10 mouse cellular contexts compared by ENCODE assay signal in genomic region chr7:3707027-3707426, GRCm38 (mm10). TPM values are rescaled to one million over a fixed set of nuclear protein-coding genes. Genes with fewer than 3 reads are reported as not detected.
DNase-seq lines count a peak whose midpoint lies in the region; ATAC-seq lines count a peak whose summit lies in the region.
"Had no signal": no experiment of that assay in that cellular context is flagged by ENCODE, and none has a peak within 500 bp of the region (broad histone marks: within the 10 kb centered on the region; RNA-seq: fewer than 3 reads in every experiment).

No protein-coding gene starts in this region.

- no peaks in the 10 kb centered on the region for H3K27me3 ChIP-seq in midbrain, embryonic 14.5 days (ENCODE audit: control insufficient read depth, insufficient read depth, low read length)
- H3K27me3 ChIP-seq in midbrain, embryonic 11.5 days (ENCODE audit: control insufficient read depth, insufficient read depth, low read length) = no peaks in the 10 kb centered on the region
- no peaks in the 10 kb centered on the region for H3K27me3 ChIP-seq in embryonic facial prominence, embryonic 10.5 days (replicated peaks; ENCODE audit: low read depth, poor library complexity, severe bottlenecking)
- no peaks in the 10 kb centered on the region for H3K27me3 ChIP-seq in stomach, embryonic 15.5 days (replicated peaks)

- H3K9ac ChIP-seq in midbrain, embryonic 14.5 days (replicated peaks; ENCODE audit: low read length) = 0 out of 2 replicates have a peak overlapping the region, but pooled peaks have one; percentile 12
- no peak overlapping the region for H3K9ac ChIP-seq in midbrain, embryonic 11.5 days (ENCODE audit: low read length)
- H3K9ac ChIP-seq in stomach, embryonic 15.5 days = no peak overlapping the region

- H3K9me3 ChIP-seq in midbrain, embryonic 14.5 days (ENCODE audit: control insufficient read depth, low read length) = no peaks in the 10 kb centered on the region
- H3K9me3 ChIP-seq in midbrain, embryonic 11.5 days (ENCODE audit: control insufficient read depth, low read length) = no peaks in the 10 kb centered on the region
- no peaks in the 10 kb centered on the region for H3K9me3 ChIP-seq in embryonic facial prominence, embryonic 10.5 days
- no peaks in the 10 kb centered on the region for H3K9me3 ChIP-seq in stomach, embryonic 15.5 days

- peak overlapping the region; percentile 95; the same call in 1 of the 2 replicates for H3K4me2 ChIP-seq in midbrain, embryonic 14.5 days (ENCODE audit: low read length)
- H3K4me2 ChIP-seq in midbrain, embryonic 11.5 days = no peak overlapping the region
- H3K4me2 ChIP-seq in stomach, embryonic 15.5 days = 0 out of 2 replicates have a peak overlapping the region, but pooled peaks have one; percentile 69

- ATAC-seq in midbrain, embryonic 14.5 days (ENCODE audit: low FRiP score, low TSS enrichment) = no peak
- ATAC-seq in midbrain, embryonic 11.5 days (ENCODE audit: low FRiP score) = no peak
- ATAC-seq in stomach, embryonic 15.5 days (ENCODE audit: insufficient read depth, low FRiP score, low read depth) = no peak

- no peak overlapping the region for H3K4me3 ChIP-seq in midbrain, embryonic 14.5 days (replicated peaks; ENCODE audit: low read depth, low read length)
- no peak overlapping the region for H3K4me3 ChIP-seq in midbrain, embryonic 11.5 days (ENCODE audit: low read depth, low read length)
- peak overlapping the region; percentile 87 for H3K4me3 ChIP-seq in embryonic facial prominence, embryonic 10.5 days
- no peak overlapping the region for H3K4me3 ChIP-seq in stomach, embryonic 15.5 days (replicated peaks)
- H3K4me3 ChIP-seq: heart, adult 2 months had no signal

- peaks cover 13% of the 10 kb centered on the region for H3K4me1 ChIP-seq in midbrain, embryonic 14.5 days (ENCODE audit: control insufficient read depth, insufficient read depth, low read length)
- peaks cover 10% of the 10 kb centered on the region for H3K4me1 ChIP-seq in midbrain, embryonic 11.5 days (ENCODE audit: control insufficient read depth, insufficient read depth, low read length)
- H3K4me1 ChIP-seq in embryonic facial prominence, embryonic 10.5 days = peaks cover 13% of the 10 kb centered on the region
- peaks cover 12% of the 10 kb centered on the region for H3K4me1 ChIP-seq in stomach, embryonic 15.5 days

- 60% methylated on average over 4 of the region's 4 CpGs for whole genome bisulfite sequencing in midbrain, embryonic 14.5 days
- 74% methylated on average over 4 of the region's 4 CpGs for WGBS in midbrain, embryonic 11.5 days
- 67% methylated on average over 4 of the region's 4 CpGs for WGBS in embryonic facial prominence, embryonic 10.5 days
- 59% methylated on average over 4 of the region's 4 CpGs for WGBS in stomach, embryonic 15.5 days

- peaks cover 32% of the 10 kb centered on the region for H3K36me3 ChIP-seq in midbrain, embryonic 14.5 days (ENCODE audit: control insufficient read depth, insufficient read depth, low read length)
- H3K36me3 ChIP-seq in midbrain, embryonic 11.5 days (ENCODE audit: control insufficient read depth, insufficient read depth, low read length) = peaks cover 9% of the 10 kb centered on the region; the same call in 1 of the 2 replicates
- H3K36me3 ChIP-seq in embryonic facial prominence, embryonic 10.5 days (replicated peaks) = peaks cover 44% of the 10 kb centered on the region
- H3K36me3 ChIP-seq in stomach, embryonic 15.5 days = peaks cover 8% of the 10 kb centered on the region

- H3K27ac ChIP-seq in midbrain, embryonic 14.5 days (replicated peaks; ENCODE audit: low read depth, low read length) = no peak overlapping the region
- H3K27ac ChIP-seq in midbrain, embryonic 11.5 days (ENCODE audit: low read depth, low read length) = no peak overlapping the region
- no peak overlapping the region for H3K27ac ChIP-seq in embryonic facial prominence, embryonic 10.5 days (replicated peaks)
- H3K27ac ChIP-seq in stomach, embryonic 15.5 days = 0 out of 2 replicates have a peak overlapping the region, but pooled peaks have one; percentile 16

- no peak for DNase-seq in midbrain, embryonic 14.5 days
- DNase-seq in midbrain, embryonic 11.5 days (ENCODE audit: low spot score, missing footprints) = no peak
- DNase-seq in embryonic facial prominence, embryonic 10.5 days (ENCODE audit: low spot score) = no peak
- DNase-seq in liver = peak; percentile 29
- DNase-seq in gastrocnemius, postnatal 14 days = no peak
- no peak for DNase-seq in urinary bladder, postnatal 25 days (ENCODE audit: low spot score)
- DNase-seq in cerebellum, adult 8-10 months = no peak
- DNase-seq: right cerebral cortex, postnatal 14 days had no signal

- intact Hi-C loops in gastrocnemius, postnatal 14 days (cut with DNase I; ENCODE audit: low total_unique reads) = no loop called here

RNA-seq across cellular contexts. Expression of gene Rps9, which starts 3.2 kb away (rescaled TPM):
- polyA plus RNA-seq in midbrain, embryonic 14.5 days (2014; fragmentation: Nextera tagmentation; extraction: Ambion mirVana) = 857 and 868 TPM in 2 replicates
- 1,245 and 1,271 TPM in 2 replicates for polyA plus RNA-seq in midbrain, embryonic 11.5 days (2014; fragmentation: Nextera tagmentation; extraction: Ambion mirVana)
- 1,397 and 1,414 TPM in 2 replicates for polyA plus RNA-seq in embryonic facial prominence, embryonic 10.5 days (2016; fragmentation: Nextera tagmentation; extraction: Ambion mirVana)
- 1,416 and 1,486 TPM in 2 replicates for polyA plus RNA-seq in stomach, embryonic 15.5 days (2015; fragmentation: Nextera tagmentation; extraction: Ambion mirVana)
- 100 to 1,000 TPM; 561 to 608 TPM for total RNA-seq in gastrocnemius, postnatal 14 days (2021)

RNA-seq across cellular contexts. Expression of gene Pirb, which starts 13.2 kb away (rescaled TPM):
- polyA plus RNA-seq in midbrain, embryonic 14.5 days (2014; fragmentation: Nextera tagmentation; extraction: Ambion mirVana) = 0.11 and 0.34 TPM in 2 replicates
- polyA plus RNA-seq in midbrain, embryonic 11.5 days (2014; fragmentation: Nextera tagmentation; extraction: Ambion mirVana) = 0.14 and 0.19 TPM in 2 replicates
- 0.10 and 0.21 TPM in 2 replicates for polyA plus RNA-seq in embryonic facial prominence, embryonic 10.5 days (2016; fragmentation: Nextera tagmentation; extraction: Ambion mirVana)
- 2.4 and 2.9 TPM in 2 replicates for polyA plus RNA-seq in stomach, embryonic 15.5 days (2015; fragmentation: Nextera tagmentation; extraction: Ambion mirVana)
- 1 to 10 TPM; 1.0 to 1.3 TPM for total RNA-seq in gastrocnemius, postnatal 14 days (2021)

RNA-seq across cellular contexts. Expression of gene Mboat7, which starts 13.7 kb away (rescaled TPM):
- 70.6 and 70.7 TPM in 2 replicates for polyA plus RNA-seq in midbrain, embryonic 14.5 days (2014; fragmentation: Nextera tagmentation; extraction: Ambion mirVana)
- polyA plus RNA-seq in midbrain, embryonic 11.5 days (2014; fragmentation: Nextera tagmentation; extraction: Ambion mirVana) = 21.7 and 23.8 TPM in 2 replicates
- 39.3 and 40.4 TPM in 2 replicates for polyA plus RNA-seq in embryonic facial prominence, embryonic 10.5 days (2016; fragmentation: Nextera tagmentation; extraction: Ambion mirVana)
- 51.2 and 53.2 TPM in 2 replicates for polyA plus RNA-seq in stomach, embryonic 15.5 days (2015; fragmentation: Nextera tagmentation; extraction: Ambion mirVana)
- 10 to 100 TPM; 10.6 to 12.8 TPM for total RNA-seq in gastrocnemius, postnatal 14 days (2021)

RNA-seq across cellular contexts. Expression of gene Tsen34, which starts 14.4 kb away (rescaled TPM):
- polyA plus RNA-seq in midbrain, embryonic 14.5 days (2014; fragmentation: Nextera tagmentation; extraction: Ambion mirVana) = 232 and 277 TPM in 2 replicates
- 199 and 222 TPM in 2 replicates for polyA plus RNA-seq in midbrain, embryonic 11.5 days (2014; fragmentation: Nextera tagmentation; extraction: Ambion mirVana)
- polyA plus RNA-seq in embryonic facial prominence, embryonic 10.5 days (2016; fragmentation: Nextera tagmentation; extraction: Ambion mirVana) = 301 and 306 TPM in 2 replicates
- polyA plus RNA-seq in stomach, embryonic 15.5 days (2015; fragmentation: Nextera tagmentation; extraction: Ambion mirVana) = 248 and 261 TPM in 2 replicates
- total RNA-seq in gastrocnemius, postnatal 14 days (2021) = 10 to 100 TPM; 37.3 to 40.6 TPM

RNA-seq across cellular contexts. Expression of gene Tmc4, which starts 29.7 kb away (rescaled TPM):
- 3.0 and 3.2 TPM in 2 replicates for polyA plus RNA-seq in midbrain, embryonic 14.5 days (2014; fragmentation: Nextera tagmentation; extraction: Ambion mirVana)
- polyA plus RNA-seq in midbrain, embryonic 11.5 days (2014; fragmentation: Nextera tagmentation; extraction: Ambion mirVana) = 2.4 and 2.5 TPM in 2 replicates
- 5.7 and 6.8 TPM in 2 replicates for polyA plus RNA-seq in embryonic facial prominence, embryonic 10.5 days (2016; fragmentation: Nextera tagmentation; extraction: Ambion mirVana)
- 70.9 and 72.8 TPM in 2 replicates for polyA plus RNA-seq in stomach, embryonic 15.5 days (2015; fragmentation: Nextera tagmentation; extraction: Ambion mirVana)
- total RNA-seq in gastrocnemius, postnatal 14 days (2021) = under 1 TPM; 0.64 to 0.84 TPM
